Mouse (Mus musculus) brain, adult 2 months (tissue): ENCODE results near the gene Abca6.
A peak's percentile ranks its signal among the peaks of the same experiment; 100 is the strongest.

Source experiments
- DNase-seq: peaks from one replicate; pipeline ENCODE4 v3.0.0; 2011; ENCODE audit warnings: low read depth, low spot score

Abca6 gene

DNA sequence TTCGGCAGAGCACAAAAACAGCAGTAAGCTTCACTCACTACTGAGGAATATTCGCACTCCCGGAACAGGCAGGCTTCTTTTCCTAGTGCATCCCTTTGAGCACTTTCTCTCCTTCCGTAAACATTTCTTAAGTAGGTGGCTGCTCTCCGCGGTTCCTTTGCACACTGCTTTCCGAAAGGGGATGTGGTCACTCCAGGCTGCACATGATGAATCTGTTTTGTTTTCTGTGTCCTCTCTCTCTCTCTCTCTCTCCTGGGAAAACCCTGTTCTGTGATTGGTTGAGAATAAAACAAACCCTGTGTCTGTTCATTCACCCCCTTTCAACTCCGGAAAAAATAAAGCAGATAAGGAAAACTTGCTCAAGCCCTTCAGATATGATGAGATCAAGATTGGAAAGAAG, at the start of gene Abca6:
Abca6 (minus strand) TSS at position 243 of the 400 bp plus-strand sequence.
- peak; percentile 69 for DNase-seq

DNA sequence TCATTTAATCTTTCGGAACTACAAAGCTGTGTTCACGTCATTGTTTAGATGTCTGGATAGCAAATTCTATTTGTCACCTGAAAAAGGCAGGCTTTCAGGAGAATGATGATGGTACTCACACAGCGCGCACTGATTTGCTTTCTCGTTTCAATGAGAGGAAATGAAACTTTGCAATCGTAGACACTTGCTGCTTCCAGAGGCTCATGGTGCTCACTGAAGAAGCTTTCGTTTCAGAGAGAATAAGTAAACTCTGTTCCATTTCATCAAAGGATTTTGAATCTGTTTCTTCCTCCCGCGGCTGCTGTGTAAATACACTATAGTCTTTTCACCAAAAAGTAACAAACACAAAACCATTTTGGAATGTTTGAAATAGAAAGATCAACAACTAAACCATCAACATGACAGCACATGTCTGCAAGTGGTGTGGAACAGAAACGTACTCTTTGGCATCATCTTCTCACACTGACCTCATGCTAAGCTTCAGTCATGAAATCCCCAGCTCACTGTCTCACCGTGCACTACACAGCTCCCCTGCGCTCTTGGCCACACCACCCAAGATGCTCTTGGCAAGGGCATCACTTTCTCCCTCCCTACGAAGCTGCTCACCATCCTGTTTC, 46.4 kb upstream of the Abca6 start:
- DNase-seq: no peak

DNA sequence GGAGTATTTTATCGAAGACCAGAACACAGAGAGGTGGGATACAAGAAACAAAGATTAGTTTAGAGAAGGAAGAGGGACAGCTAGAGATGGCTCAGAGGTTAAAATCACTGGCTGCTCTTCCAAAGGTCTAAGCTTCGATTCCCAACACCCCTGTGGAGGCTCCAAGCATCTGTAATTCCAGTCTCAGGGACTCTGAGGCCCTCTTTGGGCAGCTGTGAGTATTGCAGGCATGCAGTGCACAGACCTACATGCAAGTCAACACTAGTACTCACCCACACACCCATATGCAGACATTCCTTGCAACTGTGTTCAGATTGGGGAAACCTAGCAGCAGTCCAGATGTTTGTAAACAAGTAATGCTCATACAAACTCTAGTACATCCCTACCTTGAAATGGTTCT, 39.0 kb upstream of the Abca6 start:
- DNase-seq: no peak

DNA sequence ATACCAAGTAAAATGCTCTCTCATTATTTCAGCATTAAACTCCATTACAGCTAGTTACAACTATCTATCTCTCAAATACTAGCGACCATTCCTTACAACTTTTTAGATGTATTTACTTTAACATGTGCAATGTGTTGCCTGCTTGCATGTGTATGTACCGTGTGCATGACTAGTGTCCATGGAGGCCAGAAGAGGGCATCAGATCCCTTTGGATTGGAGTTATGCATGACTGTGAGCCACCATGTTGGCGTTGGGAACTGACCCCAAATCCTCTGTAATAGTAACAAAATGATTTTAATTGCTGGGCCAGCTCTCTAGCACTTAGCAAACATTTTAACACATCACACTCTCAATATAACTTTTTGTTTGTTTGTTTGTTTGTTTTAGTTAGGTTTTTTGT, 36.8 kb upstream of the Abca6 start:
- no peak for DNase-seq

DNA sequence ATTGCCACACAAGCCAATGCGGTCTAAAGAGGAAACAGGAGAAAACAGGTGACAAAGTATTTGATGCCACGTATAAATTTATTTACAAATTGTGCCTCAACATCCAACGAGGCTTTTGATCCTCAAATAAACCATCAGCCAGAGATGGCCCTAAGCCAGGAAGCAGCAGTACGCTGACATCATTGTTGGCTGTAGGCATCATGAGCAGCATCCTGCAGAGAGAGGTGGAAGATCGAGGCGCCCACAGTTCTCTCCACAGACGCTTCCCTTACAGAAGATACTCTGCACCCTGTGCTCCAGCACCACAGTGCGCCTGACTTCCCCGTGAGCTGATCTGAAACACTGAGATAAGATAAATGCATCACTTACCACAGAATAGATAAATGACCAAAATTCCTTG, 36.1 kb upstream of the Abca6 start:
- DNase-seq: peak; percentile 79

- no peak for DNase-seq
These were observed 34.8 kb upstream of the Abca6 start for GRCm38 (mm10) chr11:110286331-110286730.

- DNase-seq: peak; percentile 27
These were observed 33.3 kb upstream of the Abca6 start for GRCm38 (mm10) chr11:110284849-110285248.

- DNase-seq: no peak
These were observed 32.7 kb upstream of the Abca6 start for GRCm38 (mm10) chr11:110284185-110284787.

- DNase-seq: no peak
These were observed 23.2 kb upstream of the Abca6 start for GRCm38 (mm10) chr11:110274794-110275193.

- DNase-seq: peak; percentile 88
These were observed 20.2 kb upstream of the Abca6 start for GRCm38 (mm10) chr11:110271745-110272144.

DNA sequence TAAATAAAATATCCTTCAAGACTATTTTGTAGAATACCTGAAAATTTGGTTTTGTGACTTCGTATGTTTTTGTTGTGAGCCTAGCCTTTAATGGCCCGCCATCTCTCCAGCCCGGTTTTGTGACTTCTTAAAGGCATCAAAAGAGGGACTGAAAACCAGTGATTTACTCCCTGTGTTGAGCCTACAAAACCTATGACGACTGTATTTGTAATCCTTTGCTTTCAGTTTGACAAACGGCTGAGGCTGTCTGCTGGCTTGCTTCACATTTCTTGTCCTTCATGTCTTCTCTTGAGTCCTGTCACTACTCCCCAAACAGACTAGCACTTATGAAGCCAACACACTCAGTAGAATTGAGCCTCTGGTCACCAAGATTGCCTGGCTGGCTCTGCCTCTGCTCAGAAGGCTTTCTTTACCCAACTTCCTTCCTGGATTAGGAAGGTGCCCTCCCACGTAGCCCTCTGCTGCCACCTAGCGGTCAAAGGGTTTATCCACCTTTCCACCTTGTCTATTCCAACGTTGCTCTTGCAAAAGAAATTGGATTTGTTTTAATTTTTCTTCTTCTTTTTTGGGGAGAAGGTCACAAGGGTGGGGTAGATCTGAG, 16.8 kb upstream of the Abca6 start:
- DNase-seq: peak; percentile 91

- DNase-seq: no peak
These were observed 15.7 kb upstream of the Abca6 start for GRCm38 (mm10) chr11:110267232-110267631.

DNA sequence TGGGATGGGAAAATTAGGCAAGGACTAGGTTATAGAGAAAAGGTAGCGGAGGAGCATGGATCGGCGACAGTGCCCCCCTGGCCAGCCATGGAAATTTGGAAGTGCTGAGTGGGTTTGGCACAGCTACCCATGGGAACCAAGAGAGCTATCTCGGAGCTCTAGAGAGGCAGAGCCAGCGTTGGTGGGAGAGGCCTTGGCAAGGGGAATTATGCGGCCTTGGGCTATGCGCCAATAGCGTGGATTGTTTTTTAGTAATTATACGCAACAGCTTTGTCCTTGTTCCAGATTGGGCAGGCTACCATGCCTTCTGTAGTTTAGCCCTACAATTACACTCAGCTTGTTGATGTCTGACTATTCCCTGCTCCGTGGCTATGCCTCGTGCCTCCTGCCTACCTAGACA, 15.2 kb upstream of the Abca6 start:
- DNase-seq: peak; percentile 25

GRCm38 (mm10) chr11:110261867-110262266, 10.3 kb upstream of the Abca6 start:
- DNase-seq: no peak

- DNase-seq: no peak
These were observed 6.3 kb upstream of the Abca6 start for GRCm38 (mm10) chr11:110257911-110258310.

DNA sequence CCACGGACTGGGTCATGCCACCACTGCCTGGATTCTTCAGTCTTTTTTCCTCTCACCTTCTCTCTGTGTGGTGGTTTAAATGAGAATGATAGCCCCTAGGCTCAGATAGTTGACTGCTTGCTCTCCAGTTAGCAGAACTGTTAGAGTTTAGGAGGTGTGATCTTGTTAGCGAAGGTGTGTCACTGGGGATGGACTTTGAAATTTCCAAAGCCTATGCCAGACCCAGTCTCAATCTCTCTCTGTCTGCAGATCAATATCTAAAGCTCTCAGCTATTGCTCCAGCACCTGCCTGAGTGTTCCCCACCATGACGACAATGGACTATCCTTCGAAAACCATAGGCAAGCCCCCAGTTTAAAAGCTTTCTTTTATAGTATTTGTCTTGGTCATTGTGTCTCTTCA, 5.5 kb upstream of the Abca6 start:
- DNase-seq: no peak

DNA sequence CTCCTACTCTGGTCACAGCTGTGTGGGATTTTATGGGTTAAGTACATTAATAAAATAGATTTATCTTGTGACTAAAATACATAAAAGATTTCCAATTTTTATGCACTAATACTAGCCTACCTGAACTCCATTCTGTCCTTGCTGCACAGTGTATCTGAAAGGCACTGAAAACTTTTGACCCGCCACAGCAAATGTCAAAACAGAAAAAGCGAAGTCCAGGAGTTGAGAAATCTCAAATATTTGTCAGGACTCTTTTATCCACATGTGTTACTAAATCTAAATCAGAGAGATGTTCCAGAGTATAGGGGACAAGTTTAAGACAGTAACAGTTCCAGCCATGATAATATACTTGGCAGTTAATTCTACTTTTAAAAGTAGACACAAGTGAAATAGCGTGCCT, 680 bp upstream of the Abca6 start:
- DNase-seq: no peak

GRCm38 (mm10) chr11:110244730-110245129, 6.8 kb downstream of the Abca6 start:
- no peak for DNase-seq

DNA sequence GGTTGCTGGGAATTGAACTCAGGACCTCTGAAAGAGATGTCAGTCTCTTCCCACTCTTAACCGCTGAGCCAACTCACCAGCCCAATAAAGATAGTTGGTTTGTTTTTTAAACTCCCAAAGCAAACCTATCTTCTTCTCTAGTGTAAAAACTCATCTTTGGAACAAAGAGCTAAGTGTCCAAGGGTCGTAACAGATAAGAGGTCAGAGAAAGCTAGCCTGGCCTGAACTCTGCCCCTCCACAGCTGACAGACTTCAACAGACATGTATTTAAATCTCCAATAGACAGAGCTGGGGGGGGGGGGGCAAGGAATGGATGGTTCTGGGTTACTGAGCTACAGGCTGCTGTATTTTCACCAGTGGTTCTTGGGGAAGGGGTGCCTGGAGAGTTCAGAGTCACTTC, 14.1 kb downstream of the Abca6 start:
- no peak for DNase-seq

DNA sequence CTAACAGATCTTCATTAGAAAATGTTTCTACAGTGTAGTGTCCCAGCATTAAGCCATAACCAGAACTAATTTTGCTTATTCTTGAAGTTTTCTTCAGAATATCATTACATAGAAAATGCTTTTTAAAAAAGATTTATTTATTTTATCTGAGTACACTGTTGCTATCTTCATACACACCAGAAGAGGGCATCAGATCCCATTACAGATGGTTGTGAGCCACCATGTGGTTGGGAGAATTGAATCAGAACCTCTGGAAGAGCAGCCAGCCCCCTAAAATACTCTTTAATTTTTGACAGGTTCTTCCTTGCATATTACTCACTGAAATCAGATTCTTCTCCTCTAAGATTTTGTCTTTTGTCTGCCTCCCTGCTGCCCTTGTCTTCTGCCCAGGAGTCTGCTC, 18.6 kb downstream of the Abca6 start:
- DNase-seq: no peak

- DNase-seq: no peak
These were observed 34.5 kb downstream of the Abca6 start for GRCm38 (mm10) chr11:110217118-110217517.

GRCm38 (mm10) chr11:110203930-110204329, 47.6 kb downstream of the Abca6 start:
- DNase-seq: no peak

- DNase-seq: no peak
These were observed 52.7 kb downstream of the Abca6 start for GRCm38 (mm10) chr11:110198882-110199281.
